Mouse (Mus musculus) ES-Bruce4 (cell line): ENCODE data around the gene Rptor.

ENCODE experiments used
- CTCF ChIP-seq: IDR thresholded peaks from one replicate; pipeline ENCODE4 v1.8.1; 2011; ENCODE audit warnings: low read depth, low read length
- EP300 ChIP-seq: IDR thresholded peaks from 2 replicates; pipeline ENCODE4 v1.6.1; 2011; ENCODE audit warnings: low read depth, low read length; ENCODE audit not compliant: insufficient read depth

DNA sequence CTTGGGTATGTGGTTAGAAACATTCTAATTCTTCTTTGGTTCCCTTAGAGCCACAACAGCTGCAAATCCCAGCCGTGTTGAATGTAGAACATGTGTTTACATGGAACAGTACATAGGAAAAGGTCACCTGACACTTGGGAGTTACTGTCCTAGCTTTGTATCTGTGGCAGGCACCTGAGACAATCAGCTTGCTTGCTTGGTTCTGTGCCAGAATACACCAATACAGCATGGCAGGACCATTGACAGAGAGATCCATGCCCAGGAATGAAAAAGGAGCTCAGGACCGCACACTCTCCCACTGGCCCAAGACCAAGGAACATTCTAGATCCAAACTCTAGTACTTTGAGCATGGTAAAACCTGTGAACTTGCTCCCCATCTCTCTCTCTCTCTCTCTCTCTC is 132.4 kb downstream of the Rptor start:
- TF ChIP-seq CTCF (no peak), EP300 (no peak)
